Mouse (Mus musculus) urinary bladder, postnatal 36 days (tissue): ENCODE measurements around the gene Dnajc12.
A peak's percentile ranks its signal among the peaks of the same experiment; 100 is the strongest.
"Not testable (repeated sequence)": the region's sequence is repeated elsewhere in the genome, so short reads cannot be mapped to it uniquely, and the experiment has no call there.

Experiments
- DNase-seq, 2 experiments: peaks; one replicate each; pipeline ENCODE4 v3.0.0; 2022; ENCODE audit warnings: low spot score in 2 of 2, mixed read lengths in 1 of 2

The Dnajc12 gene

GRCm38 (mm10) chr10:63429785-63430305 is 47.6 kb downstream of the Dnajc12 start, which contains the start of gene Ctnna3:
TSS of gene Ctnna3 (plus strand) at chr10:63430098.
- peak; percentile 73 to 86 for DNase-seq

GRCm38 (mm10) chr10:63431221-63431736 is 49.0 kb downstream of the Dnajc12 start:
- no peak for DNase-seq

GRCm38 (mm10) chr10:63432099-63432498 is 49.9 kb downstream of the Dnajc12 start:
- no peak for DNase-seq

- no peak for DNase-seq
Observed at GRCm38 (mm10) chr10:63432887-63433286, 50.6 kb downstream of the Dnajc12 start.

GRCm38 (mm10) chr10:63438736-63439262 is 56.6 kb downstream of the Dnajc12 start:
- DNase-seq = no peak

GRCm38 (mm10) chr10:63439694-63440228 is 57.5 kb downstream of the Dnajc12 start:
- DNase-seq = no peak

GRCm38 (mm10) chr10:63444602-63445387 is 62.6 kb downstream of the Dnajc12 start:
- DNase-seq = not testable (repeated sequence)

GRCm38 (mm10) chr10:63453926-63454325 is 71.7 kb downstream of the Dnajc12 start:
- DNase-seq = no peak

- no peak for DNase-seq
Observed at GRCm38 (mm10) chr10:63455110-63455878, 73.1 kb downstream of the Dnajc12 start.

- DNase-seq = no peak
Observed at GRCm38 (mm10) chr10:63457292-63458128, 75.3 kb downstream of the Dnajc12 start.
